Mouse (Mus musculus): ENCODE data around the gene Ugt1a1. TPM values are rescaled to one million over a fixed set of nuclear protein-coding genes. Genes with fewer than 3 reads are reported as not detected.

Gene Ugt1a1
- total RNA-seq, 1 experiment from 2014 or later: 0.57 TPM

- no peak for ATAC-seq (replicated peaks; ENCODE audit: insufficient number of reproducible peaks, low FRiP score, low TSS enrichment, poor library complexity, severe bottlenecking)
Measured at GRCm38 (mm10) chr1:88250023-88250422, 38.3 kb downstream of the Ugt1a1 start.

DNA sequence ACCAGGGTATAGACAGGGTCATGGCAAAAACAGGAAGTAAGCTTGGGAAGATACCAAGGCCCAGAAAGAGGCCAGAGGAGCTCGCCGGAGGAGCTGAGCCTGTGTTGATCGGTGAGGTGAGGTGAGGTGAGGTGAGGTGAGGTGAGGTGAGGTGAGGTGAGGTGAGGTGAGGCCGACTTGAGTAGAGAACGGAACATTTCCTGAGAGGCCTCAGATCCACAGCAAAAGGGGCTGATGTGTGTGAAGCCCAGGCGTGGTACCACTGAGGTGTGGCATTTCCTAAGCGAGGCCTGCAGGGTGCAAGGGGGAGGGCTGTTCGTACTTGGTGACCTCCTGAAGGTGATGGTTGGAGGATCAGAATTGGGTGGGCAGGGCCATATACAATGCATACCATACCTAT lies 41.3 kb downstream of the Ugt1a1 start:
- no peak for ATAC-seq (replicated peaks; ENCODE audit: insufficient number of reproducible peaks, low FRiP score, low TSS enrichment, poor library complexity, severe bottlenecking)

DNA sequence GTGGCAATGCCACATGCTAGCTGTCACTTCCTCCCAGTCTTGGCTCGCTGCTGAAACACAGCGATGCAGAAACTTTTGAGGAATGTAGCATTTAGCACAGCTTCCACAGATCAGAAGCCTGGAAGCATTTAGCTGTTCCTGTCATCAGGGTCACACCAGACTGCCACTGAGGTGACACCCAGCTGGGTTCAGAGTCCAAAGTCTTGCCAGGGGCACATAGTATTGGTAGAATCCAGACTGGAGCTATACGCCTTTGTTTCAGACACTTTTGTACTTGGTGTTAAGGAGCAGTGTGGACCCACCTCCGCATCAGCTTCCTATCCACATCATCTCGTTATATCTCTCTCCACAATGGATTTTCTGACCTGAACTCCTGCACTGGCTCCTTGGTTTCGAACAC lies 41.8 kb downstream of the Ugt1a1 start:
- ATAC-seq (replicated peaks; ENCODE audit: insufficient number of reproducible peaks, low FRiP score, low TSS enrichment, poor library complexity, severe bottlenecking): no peak

DNA sequence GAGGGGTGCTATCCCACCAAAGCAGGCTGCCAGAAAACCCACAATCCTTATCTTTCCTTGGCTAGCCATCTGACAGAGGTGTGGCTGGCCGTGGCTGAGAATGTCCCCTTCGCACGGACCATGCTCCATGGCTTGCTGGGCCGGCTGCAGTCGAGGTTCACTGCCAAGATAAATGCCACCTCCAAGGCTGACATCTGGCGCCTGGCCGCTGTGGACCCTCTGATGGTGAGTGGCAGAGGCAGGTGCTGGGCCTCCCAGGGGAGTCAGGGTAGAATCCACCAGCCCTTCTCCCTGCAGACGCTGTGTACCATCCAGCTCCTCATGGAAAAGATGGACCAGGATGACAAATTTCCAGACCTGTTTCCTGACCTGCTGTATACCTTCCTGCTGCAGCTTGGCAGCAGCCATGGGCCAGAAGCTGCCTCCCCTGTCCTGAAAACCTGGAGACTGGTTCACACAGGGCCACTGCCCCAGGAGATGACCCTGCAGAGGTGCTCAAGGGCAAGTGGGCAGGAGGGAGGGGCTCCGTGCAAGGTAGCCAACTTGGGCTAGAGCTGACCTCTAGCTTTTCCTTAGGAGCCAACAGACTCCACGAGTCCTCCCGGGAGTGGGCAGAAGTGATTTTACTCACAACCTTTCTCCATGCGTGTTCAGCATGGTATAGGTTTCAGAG lies 43.2 kb downstream of the Ugt1a1 start:
- ATAC-seq (replicated peaks; ENCODE audit: insufficient number of reproducible peaks, low FRiP score, low TSS enrichment, poor library complexity, severe bottlenecking): no peak

DNA sequence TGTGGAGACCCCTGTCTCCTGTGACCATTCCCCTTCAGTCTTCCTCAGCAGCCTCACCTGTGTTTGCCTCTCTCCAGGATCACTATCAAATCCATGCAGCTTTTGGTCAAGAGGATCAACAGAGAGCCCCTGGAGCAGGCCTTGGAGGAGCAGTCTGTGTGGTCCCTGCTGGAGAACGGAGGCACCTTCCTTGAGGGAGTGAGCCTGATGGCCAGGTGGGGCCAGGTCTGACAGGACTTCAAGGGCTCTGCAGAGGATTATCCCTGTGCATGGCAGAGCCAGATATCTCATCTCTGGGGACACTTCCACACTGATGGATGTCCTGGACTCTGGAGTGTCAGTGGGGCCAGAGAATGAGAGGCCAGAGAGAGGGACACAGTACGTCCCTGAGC lies 43.7 kb downstream of the Ugt1a1 start:
- ATAC-seq (replicated peaks; ENCODE audit: insufficient number of reproducible peaks, low FRiP score, low TSS enrichment, poor library complexity, severe bottlenecking): no peak

DNA sequence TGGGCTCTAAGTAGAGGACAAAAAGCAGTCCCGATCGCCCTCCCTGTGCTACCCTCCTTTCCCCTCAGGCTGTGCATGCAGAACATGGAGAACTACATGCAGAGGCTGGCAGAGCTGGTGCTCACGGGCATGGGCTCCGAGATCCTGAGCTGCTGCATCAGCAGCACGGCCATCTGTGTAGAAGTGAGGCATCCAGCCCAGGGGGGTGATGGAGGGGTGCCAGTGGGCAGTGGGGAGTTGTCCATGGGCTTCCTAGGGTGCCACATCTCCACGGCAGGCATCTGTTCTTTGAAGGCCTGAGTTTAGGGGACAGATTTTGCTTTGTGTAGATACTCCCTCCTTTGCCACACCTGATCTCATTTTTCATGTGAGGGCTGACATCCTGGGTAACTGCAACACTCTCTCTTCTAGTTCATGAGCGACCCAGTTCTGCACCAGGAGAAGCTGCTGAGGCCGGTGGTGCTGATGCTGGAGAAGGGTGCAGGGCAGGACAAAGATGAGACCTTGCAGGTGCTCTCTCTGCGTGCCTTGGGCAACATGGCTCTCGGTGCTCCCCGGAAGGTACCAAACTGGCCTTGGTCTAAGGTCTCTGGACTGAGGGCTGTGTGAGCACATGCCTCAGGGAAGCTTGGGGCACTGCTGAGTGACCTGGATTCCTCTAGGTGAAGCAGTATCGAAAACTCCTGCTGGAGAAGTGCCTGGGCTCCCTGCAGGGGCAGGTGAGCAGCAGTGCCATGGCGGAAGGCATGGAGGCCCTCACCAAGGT lies 44.4 kb downstream of the Ugt1a1 start:
- no peak for ATAC-seq (replicated peaks; ENCODE audit: insufficient number of reproducible peaks, low FRiP score, low TSS enrichment, poor library complexity, severe bottlenecking)

- no peak for ATAC-seq (replicated peaks; ENCODE audit: insufficient number of reproducible peaks, low FRiP score, low TSS enrichment, poor library complexity, severe bottlenecking)
Measured at GRCm38 (mm10) chr1:88256886-88257663, 45.3 kb downstream of the Ugt1a1 start.

GRCm38 (mm10) chr1:88257681-88258080 lies 45.9 kb downstream of the Ugt1a1 start:
- ATAC-seq (replicated peaks; ENCODE audit: insufficient number of reproducible peaks, low FRiP score, low TSS enrichment, poor library complexity, severe bottlenecking): no peak

DNA sequence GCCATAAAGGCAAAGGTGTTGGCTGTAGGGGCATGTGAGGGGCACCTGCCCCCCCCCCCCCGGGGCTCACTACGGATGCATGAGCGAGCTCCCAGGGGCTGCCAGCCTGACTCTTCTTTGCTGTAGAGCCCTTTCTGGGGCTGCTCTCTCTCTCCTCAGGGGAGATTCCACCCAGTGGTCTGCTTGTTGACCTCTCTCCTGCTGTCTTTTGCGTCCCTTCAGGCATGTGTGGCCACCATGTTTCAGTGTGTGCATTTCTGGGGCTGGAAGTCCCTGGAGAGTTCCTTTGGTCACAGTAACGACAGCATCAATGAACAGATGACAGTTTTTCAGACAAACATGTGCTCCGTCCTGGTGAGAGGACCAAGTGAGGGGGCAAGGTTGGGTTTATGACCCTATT lies 46.6 kb downstream of the Ugt1a1 start:
- no peak for ATAC-seq (replicated peaks; ENCODE audit: insufficient number of reproducible peaks, low FRiP score, low TSS enrichment, poor library complexity, severe bottlenecking)

GRCm38 (mm10) chr1:88258881-88259642 lies 47.3 kb downstream of the Ugt1a1 start:
- ATAC-seq (replicated peaks; ENCODE audit: insufficient number of reproducible peaks, low FRiP score, low TSS enrichment, poor library complexity, severe bottlenecking): no peak

- no peak for ATAC-seq (replicated peaks; ENCODE audit: insufficient number of reproducible peaks, low FRiP score, low TSS enrichment, poor library complexity, severe bottlenecking)
Measured at GRCm38 (mm10) chr1:88259643-88260024, 47.9 kb downstream of the Ugt1a1 start.

- 0 out of 2 replicates have a peak, but pooled peaks have one; percentile 2 for ATAC-seq (replicated peaks; ENCODE audit: insufficient number of reproducible peaks, low FRiP score, low TSS enrichment, poor library complexity, severe bottlenecking)
Measured at GRCm38 (mm10) chr1:88260114-88260513, 48.4 kb downstream of the Ugt1a1 start.

DNA sequence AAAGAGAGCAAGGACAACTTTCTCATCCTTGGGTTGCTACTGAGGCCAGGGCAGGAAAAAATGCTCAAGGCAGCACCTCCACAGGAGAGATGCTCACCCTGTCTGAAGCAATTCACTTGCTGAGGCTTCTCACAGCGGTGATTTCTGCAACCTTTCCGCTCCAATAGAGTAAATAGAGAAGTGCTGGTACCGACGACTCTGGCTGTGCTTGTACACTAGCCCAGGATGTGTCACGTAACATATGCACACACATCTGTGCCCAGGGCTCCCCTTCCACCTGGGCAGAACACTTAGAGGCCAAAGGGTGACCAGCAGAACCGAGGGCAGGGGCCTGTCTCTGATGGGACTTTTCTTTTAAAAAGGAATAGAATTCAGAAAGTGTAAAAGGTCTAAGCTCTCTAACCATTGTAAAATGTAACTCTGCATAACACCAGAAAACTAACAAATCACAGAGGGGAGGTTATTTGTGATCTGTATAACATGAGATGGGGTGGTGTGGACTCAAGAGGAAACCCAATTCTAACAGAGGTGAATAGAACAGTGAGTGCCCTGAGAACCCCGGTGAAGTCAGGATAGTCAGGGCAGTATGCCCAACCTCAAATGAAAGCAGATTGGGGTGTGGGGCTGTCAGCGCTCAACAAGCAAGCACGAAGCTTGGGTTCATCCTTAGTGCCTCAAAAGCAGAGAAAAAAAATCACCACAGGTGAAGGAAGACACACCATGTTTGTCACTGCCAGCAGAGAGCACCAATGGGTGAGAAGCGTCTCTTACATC lies 49.0 kb downstream of the Ugt1a1 start:
- ATAC-seq (replicated peaks; ENCODE audit: insufficient number of reproducible peaks, low FRiP score, low TSS enrichment, poor library complexity, severe bottlenecking): no peak

DNA sequence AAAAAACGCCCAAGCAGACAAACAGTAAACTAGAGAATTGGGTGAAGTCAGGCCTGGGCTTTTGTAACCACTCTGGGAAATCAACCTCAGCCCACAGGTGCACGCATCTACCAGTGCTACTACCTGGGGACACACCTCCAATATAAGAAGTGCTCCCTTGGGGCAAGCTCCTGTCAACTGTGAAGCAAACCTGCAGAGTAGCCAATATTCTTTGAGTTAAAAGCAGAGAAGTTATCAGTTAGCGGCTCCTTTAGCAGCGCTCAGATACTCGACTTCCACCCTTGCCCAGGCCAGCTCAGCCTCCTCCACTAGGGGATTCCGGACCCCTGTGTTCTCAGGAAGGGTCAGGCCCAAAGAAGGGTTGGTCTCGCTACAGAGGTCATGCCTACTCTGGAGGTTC lies 49.9 kb downstream of the Ugt1a1 start:
- ATAC-seq (replicated peaks; ENCODE audit: insufficient number of reproducible peaks, low FRiP score, low TSS enrichment, poor library complexity, severe bottlenecking): no peak

DNA sequence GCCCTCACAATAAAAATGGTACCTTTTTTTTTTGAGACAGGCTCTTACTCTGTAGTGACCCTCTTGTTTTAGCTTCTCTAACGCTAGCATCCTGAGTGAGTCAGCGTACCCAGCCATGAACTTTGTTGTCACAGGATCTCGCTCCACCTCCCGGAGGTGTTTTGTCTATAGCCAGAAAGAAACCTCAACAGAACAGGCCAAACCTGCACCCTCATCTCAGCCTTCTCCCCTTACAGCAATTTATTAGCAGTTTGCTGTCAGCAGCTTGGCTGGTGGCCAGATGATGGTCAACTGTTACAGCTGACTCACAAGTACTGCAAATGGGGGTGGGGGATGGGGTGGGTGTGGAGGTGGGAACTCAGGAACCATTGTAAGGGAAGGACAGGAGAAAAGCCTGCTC lies 50.5 kb downstream of the Ugt1a1 start:
- ATAC-seq (replicated peaks; ENCODE audit: insufficient number of reproducible peaks, low FRiP score, low TSS enrichment, poor library complexity, severe bottlenecking): no peak

GRCm38 (mm10) chr1:88262961-88263360 lies 51.2 kb downstream of the Ugt1a1 start:
- ATAC-seq (replicated peaks; ENCODE audit: insufficient number of reproducible peaks, low FRiP score, low TSS enrichment, poor library complexity, severe bottlenecking): no peak

- ATAC-seq (replicated peaks; ENCODE audit: insufficient number of reproducible peaks, low FRiP score, low TSS enrichment, poor library complexity, severe bottlenecking): no peak
Measured at GRCm38 (mm10) chr1:88263778-88264177, 52.0 kb downstream of the Ugt1a1 start.

DNA sequence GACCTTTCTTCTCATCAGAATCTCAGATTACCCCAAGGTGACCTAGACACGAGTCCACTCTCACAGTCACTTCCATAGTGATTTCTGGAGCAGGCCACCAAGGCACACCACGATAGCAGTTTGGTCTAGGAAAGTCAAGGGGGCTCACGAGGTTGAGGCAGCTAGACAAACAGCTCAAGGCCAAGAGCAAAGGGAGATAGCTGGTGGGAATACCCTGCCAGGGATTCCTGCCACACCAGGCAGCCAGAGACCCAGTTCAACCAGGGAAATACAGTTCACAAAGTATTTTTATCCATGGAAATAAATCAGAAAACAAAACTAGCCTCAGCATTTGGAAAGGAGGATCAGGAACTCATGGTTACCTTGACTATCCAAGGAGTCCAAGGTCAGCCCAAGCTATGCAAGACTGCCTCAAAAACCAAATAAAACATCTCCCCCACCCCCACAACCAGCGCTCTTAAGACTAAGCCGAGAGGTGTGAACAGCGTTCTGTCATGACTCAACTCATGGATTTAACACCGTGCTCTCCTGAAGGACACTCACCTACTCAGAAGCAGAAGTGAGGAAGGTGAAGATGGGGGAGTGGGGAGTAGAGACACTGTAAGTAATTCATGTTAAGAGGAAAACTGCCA lies 52.6 kb downstream of the Ugt1a1 start:
- no peak for ATAC-seq (replicated peaks; ENCODE audit: insufficient number of reproducible peaks, low FRiP score, low TSS enrichment, poor library complexity, severe bottlenecking)

Measured in monocyte, adult 5-6 weeks (primary cell).